Mouse (Mus musculus): ENCODE measurements around the gene Hist2h4.

Gene Hist2h4

GRCm38 (mm10) chr3:96220765-96221639 lies 42.1 kb downstream of the Hist2h4 start, which contains the start of the genes Hist2h2ac and Hist2h2be:
Gene Hist2h2ac (minus strand): TSS chr3:96220880.
Gene Hist2h2be (plus strand): TSS chr3:96221119.
- DNase-seq (ENCODE audit: low spot score), result peak; percentile 96

GRCm38 (mm10) chr3:96220131-96220764 lies 42.9 kb downstream of the Hist2h4 start:
- DNase-seq (ENCODE audit: low spot score), result peak; percentile 60

GRCm38 (mm10) chr3:96219661-96220130 lies 43.4 kb downstream of the Hist2h4 start, which contains the start of the genes Bola1 and Hist2h2ab:
Gene Bola1 (minus strand): TSS chr3:96219709.
Gene Hist2h2ab (plus strand): TSS chr3:96219865.
- DNase-seq (ENCODE audit: low spot score), result peak; percentile 87

GRCm38 (mm10) chr3:96219191-96219641 lies 43.9 kb downstream of the Hist2h4 start:
- DNase-seq (ENCODE audit: low spot score), result peak; percentile 71

Measured in yolk sac, embryonic 10.5 days (tissue).